Mouse (Mus musculus): Measurements from ENCODE around the gene Hk2.

DNA sequence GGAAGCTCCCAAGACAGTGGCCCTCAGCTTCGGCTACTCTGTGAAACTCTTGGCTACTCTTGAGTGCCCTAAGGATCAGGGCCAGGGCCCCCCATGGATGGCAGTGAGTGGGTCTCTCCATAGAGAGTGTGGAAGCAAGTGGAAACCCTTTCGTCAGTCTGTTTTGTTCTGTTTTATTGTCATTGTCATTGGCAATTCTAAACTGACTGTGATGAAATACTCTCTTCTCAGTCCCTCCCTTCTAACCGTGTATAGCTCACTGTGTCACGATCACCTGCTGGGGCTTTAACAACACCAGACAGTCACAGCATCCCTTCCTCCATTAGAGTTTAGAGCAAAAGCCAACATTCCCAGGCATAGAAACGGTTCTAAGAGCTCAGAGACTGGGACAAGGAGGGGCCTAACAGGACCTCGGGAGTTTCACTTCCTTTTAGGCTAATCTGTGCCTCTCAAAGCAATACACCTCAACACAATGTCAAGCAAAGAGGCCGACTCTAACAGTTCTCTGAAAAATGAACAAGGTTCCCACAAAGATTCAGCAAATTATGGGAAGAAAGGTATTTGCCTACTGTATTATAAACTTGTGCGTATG lies 6.6 kb upstream of the Hk2 start:
- TF ChIP-seq POLR2A (IDR thresholded peaks at IDR 0.05; ENCODE audit: insufficient read depth, low read length) (no peak), CTCF (IDR thresholded peaks at IDR 0.05; ENCODE audit: low read depth, low read length) (no peak)

Data from ES-Bruce4 (cell line).